Mouse (Mus musculus): ENCODE measurements around the gene Pop7. TPM values are rescaled to one million over a fixed set of nuclear protein-coding genes. Genes with fewer than 3 reads are reported as not detected.

The Pop7 gene
- polyA plus RNA-seq, 1 experiment from 2014 or later = 46.5 TPM

- Histone ChIP-seq H3K27ac (peak overlapping the region; percentile 50), H3K4me3 (no peak overlapping the region)
Measured at GRCm38 (mm10) chr5:137525511-137525910, 23.2 kb upstream of the Pop7 start.

GRCm38 (mm10) chr5:137524671-137525070, 22.4 kb upstream of the Pop7 start:
- Histone ChIP-seq H3K9ac (no peak overlapping the region), H3K27me3 (no peaks in the 10 kb centered on the region), H3K36me3 (peaks cover 95% of the 10 kb centered on the region), H3K4me3 (no peak overlapping the region), H3K4me1 (peaks cover 37% of the 10 kb centered on the region), H3K4me2 (no peak overlapping the region), H3K27ac (peak overlapping the region; percentile 50), H3K9me3 (no peaks in the 10 kb centered on the region)
- ATAC-seq (ENCODE audit: insufficient number of reproducible peaks, low FRiP score, low TSS enrichment, low read depth) = no peak
- 87% methylated on average over 10 of the region's 13 CpGs for WGBS

More at GRCm38 (mm10) chr5:137525511-137525910, 23.2 kb upstream of the Pop7 start:
- peaks cover 93% of the 10 kb centered on the region for H3K36me3 ChIP-seq
- no peaks in the 10 kb centered on the region for H3K9me3 ChIP-seq
- peaks cover 46% of the 10 kb centered on the region for H3K4me1 ChIP-seq
- ATAC-seq (ENCODE audit: insufficient number of reproducible peaks, low FRiP score, low TSS enrichment, low read depth) = no peak
- H3K9ac ChIP-seq = no peak overlapping the region
- WGBS = 75% methylated on average over 16 of the region's 16 CpGs
- H3K27me3 ChIP-seq = no peaks in the 10 kb centered on the region
- no peak overlapping the region for H3K4me2 ChIP-seq

- Histone ChIP-seq H3K4me2 (no peak overlapping the region), H3K9ac (no peak overlapping the region), H3K4me1 (peaks cover 32% of the 10 kb centered on the region), H3K27me3 (no peaks in the 10 kb centered on the region), H3K36me3 (peaks cover 95% of the 10 kb centered on the region), H3K9me3 (no peaks in the 10 kb centered on the region), H3K4me3 (no peak overlapping the region), H3K27ac (peak overlapping the region; percentile 48; the same call in 1 of the 2 replicates)
- ATAC-seq (ENCODE audit: insufficient number of reproducible peaks, low FRiP score, low TSS enrichment, low read depth) = no peak
- WGBS = 81% methylated on average over 8 of the region's 8 CpGs
Measured at GRCm38 (mm10) chr5:137524251-137524515, 21.9 kb upstream of the Pop7 start.

- Histone ChIP-seq H3K4me1 (peaks cover 31% of the 10 kb centered on the region), H3K36me3 (peaks cover 95% of the 10 kb centered on the region), H3K27me3 (no peaks in the 10 kb centered on the region), H3K9ac (no peak overlapping the region), H3K4me2 (no peak overlapping the region), H3K4me3 (no peak overlapping the region), H3K9me3 (no peaks in the 10 kb centered on the region), H3K27ac (peak overlapping the region; percentile 63; the same call in 1 of the 2 replicates)
- WGBS = 81% methylated on average over 25 of the region's 25 CpGs
- no peak for ATAC-seq (ENCODE audit: insufficient number of reproducible peaks, low FRiP score, low TSS enrichment, low read depth)
Measured at GRCm38 (mm10) chr5:137523396-137524250, 21.3 kb upstream of the Pop7 start.

- Histone ChIP-seq H3K4me3 (no peak overlapping the region), H3K27ac (no peak overlapping the region), H3K4me1 (peaks cover 22% of the 10 kb centered on the region), H3K9me3 (no peaks in the 10 kb centered on the region), H3K36me3 (peaks cover 90% of the 10 kb centered on the region), H3K27me3 (no peaks in the 10 kb centered on the region), H3K9ac (no peak overlapping the region), H3K4me2 (no peak overlapping the region)
- no peak for ATAC-seq (ENCODE audit: insufficient number of reproducible peaks, low FRiP score, low TSS enrichment, low read depth)
- WGBS = 71% methylated on average over 11 of the region's 11 CpGs
Measured at GRCm38 (mm10) chr5:137522711-137523110, 20.4 kb upstream of the Pop7 start.

- no peak for ATAC-seq (ENCODE audit: insufficient number of reproducible peaks, low FRiP score, low TSS enrichment, low read depth)
- WGBS = 80% methylated on average over 9 of the region's 9 CpGs
- H3K36me3 ChIP-seq = peaks cover 87% of the 10 kb centered on the region
- H3K27ac ChIP-seq = no peak overlapping the region
- no peak overlapping the region for H3K4me3 ChIP-seq
- H3K27me3 ChIP-seq = no peaks in the 10 kb centered on the region
- H3K9ac ChIP-seq = no peak overlapping the region
- H3K4me2 ChIP-seq = no peak overlapping the region
- peaks cover 17% of the 10 kb centered on the region for H3K4me1 ChIP-seq
- H3K9me3 ChIP-seq = no peaks in the 10 kb centered on the region
Measured at GRCm38 (mm10) chr5:137521861-137522260, 19.5 kb upstream of the Pop7 start.

- Histone ChIP-seq H3K27me3 (no peaks in the 10 kb centered on the region), H3K4me3 (no peak overlapping the region), H3K9ac (no peak overlapping the region), H3K27ac (no peak overlapping the region), H3K36me3 (peaks cover 70% of the 10 kb centered on the region), H3K4me1 (peaks cover 4% of the 10 kb centered on the region), H3K9me3 (no peaks in the 10 kb centered on the region), H3K4me2 (no peak overlapping the region)
- no peak for ATAC-seq (ENCODE audit: insufficient number of reproducible peaks, low FRiP score, low TSS enrichment, low read depth)
- WGBS = 90% methylated on average over 27 of the region's 27 CpGs
Measured at GRCm38 (mm10) chr5:137519691-137520550, 17.6 kb upstream of the Pop7 start.

GRCm38 (mm10) chr5:137518436-137518835, 16.1 kb upstream of the Pop7 start, which contains the start of gene Gigyf1:
Gene Gigyf1 (plus strand): TSS chr5:137518548.
- no peak for ATAC-seq (ENCODE audit: insufficient number of reproducible peaks, low FRiP score, low TSS enrichment, low read depth)
- H3K27me3 ChIP-seq = no peaks in the 10 kb centered on the region
- H3K9ac ChIP-seq = no peak within 1 kb of the TSS
- WGBS = 78% methylated on average over 5 of the region's 5 CpGs
- H3K27ac ChIP-seq = no peak within 1 kb of the TSS
- H3K4me3 ChIP-seq = no peak within 1 kb of the TSS
- peaks cover 12% of the 10 kb centered on the region for H3K4me1 ChIP-seq
- peaks cover 55% of the 10 kb centered on the region for H3K36me3 ChIP-seq
- H3K4me2 ChIP-seq = no peak within 1 kb of the TSS
- no peaks in the 10 kb centered on the region for H3K9me3 ChIP-seq

- Histone ChIP-seq H3K27ac (no peak overlapping the region), H3K4me3 (no peak overlapping the region), H3K4me1 (peaks cover 38% of the 10 kb centered on the region), H3K27me3 (no peaks in the 10 kb centered on the region), H3K9ac (no peak overlapping the region), H3K9me3 (no peaks in the 10 kb centered on the region), H3K36me3 (peaks cover 19% of the 10 kb centered on the region), H3K4me2 (no peak overlapping the region)
- WGBS = 90% methylated on average over 3 of the region's 3 CpGs
- ATAC-seq (ENCODE audit: insufficient number of reproducible peaks, low FRiP score, low TSS enrichment, low read depth) = no peak
Measured at GRCm38 (mm10) chr5:137514811-137515210, 12.5 kb upstream of the Pop7 start.

GRCm38 (mm10) chr5:137513951-137514721, 11.8 kb upstream of the Pop7 start:
- Histone ChIP-seq H3K9ac (no peak overlapping the region), H3K4me2 (no peak overlapping the region), H3K9me3 (no peaks in the 10 kb centered on the region), H3K4me3 (no peak overlapping the region), H3K27me3 (no peaks in the 10 kb centered on the region), H3K4me1 (peaks cover 41% of the 10 kb centered on the region), H3K27ac (no peak overlapping the region), H3K36me3 (peaks cover 12% of the 10 kb centered on the region)
- WGBS = 85% methylated on average over 12 of the region's 12 CpGs
- ATAC-seq (ENCODE audit: insufficient number of reproducible peaks, low FRiP score, low TSS enrichment, low read depth) = no peak

- 77% methylated on average over 11 of the region's 11 CpGs for WGBS
- H3K27me3 ChIP-seq = no peaks in the 10 kb centered on the region
- no peak overlapping the region for H3K4me2 ChIP-seq
- H3K9me3 ChIP-seq = no peaks in the 10 kb centered on the region
- no peak for ATAC-seq (ENCODE audit: insufficient number of reproducible peaks, low FRiP score, low TSS enrichment, low read depth)
- peaks cover 41% of the 10 kb centered on the region for H3K4me1 ChIP-seq
- no peak overlapping the region; the same call in 1 of the 2 replicates for H3K27ac ChIP-seq
- no peak overlapping the region for H3K9ac ChIP-seq
- H3K36me3 ChIP-seq = peaks cover 3% of the 10 kb centered on the region
- H3K4me3 ChIP-seq = no peak overlapping the region
Measured at GRCm38 (mm10) chr5:137512847-137513794, 10.8 kb upstream of the Pop7 start.

Data from limb, embryonic 15.5 days (tissue).